Mouse (Mus musculus) gastrocnemius, postnatal 10 days (tissue): ENCODE results near the gene Ddb2. TPM values are rescaled to one million over a fixed set of nuclear protein-coding genes. Genes with fewer than 3 reads are reported as not detected.

Experiments
- DNase-seq: peaks from one replicate; pipeline ENCODE4 v3.0.0; 2021; ENCODE audit warnings: mixed read lengths
- long read RNA-seq, 2 experiments: library from polyadenylated mRNA; stranded (forward); transcript quantifications; one replicate each; pipeline ENCODE4 v2.0.0; 2021
- total RNA-seq, 2 experiments: library from RNA; stranded (reverse); gene quantifications; 2 replicates each; pipeline ENCODE4 v1.2.3; 2021

The Ddb2 gene
- 1 to 10 TPM; 4.2 to 7.6 TPM for total RNA-seq
- long read RNA-seq, experiment 1, partial matches to known transcripts = 0 of 9 reads
- long read RNA-seq, experiment 1, other reads (novel, unspliced or antisense) = 9 of 9 reads
- long read RNA-seq, experiment 2, partial matches to known transcripts = 1 of 4 reads
- long read RNA-seq, experiment 2, other reads (novel, unspliced or antisense) = 3 of 4 reads

DNA sequence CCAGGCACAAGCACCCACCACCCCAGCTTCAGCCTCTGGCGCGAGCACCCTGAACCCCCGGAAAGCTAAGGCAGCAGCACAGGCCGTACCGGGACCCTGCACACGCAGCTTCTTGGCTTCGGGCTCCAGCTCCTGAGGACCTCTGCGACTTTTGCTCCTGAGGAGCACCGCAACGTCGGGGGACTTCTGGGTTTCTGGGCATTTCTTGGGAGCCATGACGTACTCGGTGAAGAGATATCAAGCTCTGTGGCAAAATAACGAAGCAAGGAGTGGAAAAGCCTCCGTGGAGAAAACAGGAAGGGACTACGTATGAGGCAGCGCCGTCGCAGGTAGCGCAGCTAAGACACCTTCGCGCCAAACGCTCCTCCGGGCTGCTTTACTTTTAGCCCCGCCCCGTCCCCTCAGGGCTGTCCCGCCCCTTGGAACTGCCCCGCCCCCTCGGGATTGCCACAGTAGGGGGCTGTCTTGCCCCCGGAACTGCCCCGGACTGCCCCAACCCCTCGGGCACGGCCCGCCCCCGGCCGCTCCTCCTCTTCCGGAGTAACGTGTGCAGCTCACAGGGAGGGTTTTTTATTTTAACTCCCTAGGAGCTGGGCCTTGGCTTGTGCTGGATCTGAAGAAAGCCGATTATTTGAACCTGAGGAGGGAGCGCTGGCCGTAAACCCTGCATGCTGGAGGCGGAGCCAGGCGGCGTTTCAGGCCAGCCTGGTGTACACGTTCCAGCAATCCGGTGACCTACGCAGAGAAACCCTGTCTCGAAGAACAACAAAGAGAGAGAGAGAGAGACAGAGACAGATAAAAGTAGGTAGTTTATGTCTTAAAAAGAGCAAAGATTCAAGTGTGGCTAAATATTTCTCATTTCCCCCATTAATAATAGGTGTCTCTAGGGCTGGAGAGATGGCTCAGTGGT is at the start of gene Ddb2:
Gene Ddb2, minus strand, starts transcription at position 382 of the 910 bp plus-strand sequence.
- DNase-seq = peak; percentile 96

DNA sequence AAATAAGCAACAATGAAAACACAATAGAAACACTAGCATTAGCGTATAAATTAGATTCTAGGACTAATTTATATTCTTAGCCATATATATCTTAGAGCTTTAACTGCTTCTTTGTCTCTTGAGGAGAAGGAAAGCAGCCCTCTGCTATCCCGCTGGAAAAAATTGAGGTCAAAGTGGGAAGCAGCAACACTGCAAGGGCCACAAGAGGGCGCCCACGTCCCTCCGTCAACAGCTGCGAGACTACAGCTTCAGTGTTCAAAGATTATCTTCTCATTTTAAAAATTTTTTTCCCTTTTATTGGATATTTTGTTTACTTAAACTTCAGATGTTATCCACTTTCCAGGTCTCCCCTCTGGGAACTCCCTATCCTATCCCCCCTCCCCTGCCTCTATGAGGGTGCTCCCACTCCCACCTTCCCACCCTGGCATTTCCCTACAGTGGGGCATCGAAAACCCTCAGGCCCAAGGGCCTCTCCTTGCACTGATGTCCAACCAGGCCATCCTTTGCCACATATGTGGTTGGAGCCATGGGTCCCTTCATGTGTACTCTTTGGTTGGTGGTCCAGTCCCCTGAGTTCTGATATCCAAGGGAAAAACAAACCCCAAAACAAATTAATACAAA is 49.2 kb upstream of the Ddb2 start:
- peak; percentile 91 for DNase-seq

DNA sequence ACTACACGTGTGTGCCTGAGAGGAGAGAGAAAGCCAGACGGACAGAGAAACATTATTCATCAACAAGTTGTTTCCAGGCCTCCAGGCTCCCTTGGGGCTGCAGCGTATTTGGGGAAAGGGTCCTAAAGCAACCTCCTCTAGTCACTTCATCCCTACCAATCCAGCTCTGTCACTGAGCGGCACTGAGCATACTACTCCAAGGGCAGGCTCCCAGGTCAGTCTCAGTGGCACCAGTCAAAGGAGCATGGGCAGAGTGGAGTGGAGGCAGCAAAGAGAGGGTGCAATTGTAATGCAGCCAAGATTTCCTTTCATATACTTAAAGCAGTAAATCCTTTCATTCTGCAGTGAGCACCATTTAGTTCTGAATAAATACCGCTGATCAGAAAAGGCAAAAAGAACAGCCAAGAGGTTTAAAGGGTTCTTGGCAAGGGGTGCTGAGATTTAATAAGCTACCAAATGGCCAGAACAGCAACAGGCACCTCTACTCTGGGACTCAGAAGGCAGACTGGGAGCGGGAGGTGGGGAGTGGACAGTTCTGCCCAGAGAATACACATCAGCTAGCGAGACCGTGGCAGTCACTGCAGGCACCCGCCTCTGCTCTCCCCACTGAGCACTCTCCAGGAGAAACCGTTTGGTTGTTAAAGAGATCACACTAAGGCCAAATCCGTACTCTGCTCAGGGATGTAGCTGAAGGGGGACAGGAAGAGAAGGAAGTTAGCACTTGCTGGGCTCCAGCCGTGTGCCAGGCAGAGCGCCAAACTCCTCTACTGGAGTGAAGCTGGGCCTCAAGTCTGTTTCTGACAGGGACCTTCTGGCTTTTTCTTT is 47.8 kb upstream of the Ddb2 start:
- DNase-seq = peak; percentile 71

DNA sequence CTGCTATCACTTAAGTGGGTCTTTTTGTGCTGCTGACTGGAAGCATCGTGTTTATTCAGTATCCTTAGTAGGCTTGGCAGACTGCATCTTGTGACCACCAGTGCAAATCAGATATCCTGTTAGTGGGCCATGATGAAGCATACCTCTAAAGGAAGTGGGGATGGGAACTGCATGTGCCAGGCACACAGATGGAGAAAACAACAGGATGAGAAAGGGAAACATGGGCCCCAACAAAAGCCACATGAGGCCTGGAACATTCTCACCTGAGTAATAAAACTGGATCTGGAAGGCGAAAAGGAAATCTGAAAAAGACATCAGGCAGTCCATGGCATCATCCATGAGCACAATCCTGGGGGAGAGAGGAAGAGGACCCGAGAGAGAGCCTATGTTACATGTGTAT is 47.2 kb upstream of the Ddb2 start:
- DNase-seq = no peak

DNA sequence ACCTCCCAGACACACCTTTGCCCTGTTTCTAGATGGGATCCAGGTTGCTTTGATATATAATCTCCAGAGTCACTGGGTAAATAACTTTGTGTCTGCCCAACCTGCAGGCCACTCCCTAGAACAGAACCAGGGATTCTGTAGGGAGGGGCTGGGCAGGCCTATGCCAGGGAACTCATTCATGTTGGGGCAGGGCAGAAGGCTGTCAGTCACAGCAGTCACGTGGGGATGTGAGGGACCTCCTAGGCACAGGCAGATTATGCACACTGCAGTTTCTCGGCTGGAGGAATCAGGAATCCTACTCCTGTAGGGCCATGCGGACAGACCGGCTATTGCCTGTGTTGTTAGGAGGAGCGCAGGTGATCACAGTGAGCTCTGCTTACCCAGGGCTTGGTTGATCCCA is 44.6 kb upstream of the Ddb2 start:
- no peak for DNase-seq

DNA sequence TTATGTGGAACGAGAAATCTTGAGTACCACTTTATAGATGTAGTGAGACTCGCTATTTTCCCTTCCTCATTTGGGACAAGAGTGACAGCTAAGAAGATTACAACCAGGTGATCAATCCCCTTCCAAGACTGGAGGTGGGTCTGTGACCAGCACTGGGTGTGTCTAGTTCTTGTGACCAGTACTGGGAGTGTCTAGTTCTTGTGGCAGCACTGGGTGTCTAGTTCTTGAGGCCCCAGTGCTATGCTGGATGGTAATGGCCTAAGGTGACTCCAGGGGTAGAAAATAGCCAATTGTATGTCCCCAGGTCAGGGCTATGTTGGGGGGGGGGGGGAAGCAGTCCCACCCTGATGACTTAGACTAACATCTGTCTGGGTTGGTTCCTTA is 42.6 kb upstream of the Ddb2 start:
- no peak for DNase-seq

DNA sequence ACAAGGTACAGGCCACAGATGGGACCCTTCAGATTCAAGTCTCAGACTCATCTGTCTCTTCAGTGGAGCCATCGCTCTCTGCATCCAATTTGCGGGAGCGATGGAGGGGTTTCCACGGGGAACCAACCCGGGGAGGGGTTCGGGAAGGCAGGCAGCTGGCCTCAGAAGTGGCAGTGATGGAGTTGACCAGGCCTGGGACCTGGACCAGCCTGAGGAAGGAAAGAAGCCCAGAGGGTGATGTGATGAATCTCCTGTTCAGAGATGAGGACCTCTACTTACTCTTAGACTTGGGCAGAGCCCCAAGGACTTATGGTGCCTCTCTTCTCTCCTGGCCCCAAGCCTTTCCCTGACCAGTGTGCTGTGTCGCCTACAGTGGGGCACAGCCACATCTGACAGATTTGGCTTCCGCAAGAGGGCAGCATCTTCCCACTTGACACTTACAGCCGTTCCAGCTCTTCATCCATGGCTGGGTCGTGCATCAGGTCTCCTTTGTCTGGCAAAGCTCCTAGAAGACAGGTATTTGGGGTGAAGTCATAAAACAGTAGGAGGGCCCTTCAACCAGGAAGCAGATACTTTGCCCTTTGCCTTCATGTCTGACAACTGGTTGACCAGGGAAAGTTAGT is 42.1 kb upstream of the Ddb2 start:
- peak; percentile 62 for DNase-seq

DNA sequence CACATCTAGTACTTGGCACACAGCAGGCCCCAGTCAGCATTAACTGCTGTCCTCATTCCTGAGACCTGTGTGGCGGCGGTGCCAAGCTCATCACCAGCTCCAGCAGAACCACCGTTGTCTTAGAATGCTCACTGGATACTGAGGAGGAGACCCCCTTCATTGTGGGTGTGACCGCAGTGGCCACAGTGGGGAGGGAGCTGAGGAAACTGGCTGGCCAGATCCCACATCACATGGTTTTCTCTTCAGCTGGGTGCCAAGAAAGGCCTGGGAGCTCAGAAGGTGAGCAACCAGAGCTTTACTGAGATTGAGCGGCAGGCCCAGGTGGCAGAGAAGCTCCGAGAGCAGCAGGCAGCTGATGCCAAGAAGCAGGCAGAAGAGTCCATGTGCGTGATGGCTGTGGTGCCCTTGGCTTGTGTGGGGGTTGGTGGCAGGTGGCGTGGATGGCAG is 32.9 kb upstream of the Ddb2 start:
- DNase-seq = no peak

DNA sequence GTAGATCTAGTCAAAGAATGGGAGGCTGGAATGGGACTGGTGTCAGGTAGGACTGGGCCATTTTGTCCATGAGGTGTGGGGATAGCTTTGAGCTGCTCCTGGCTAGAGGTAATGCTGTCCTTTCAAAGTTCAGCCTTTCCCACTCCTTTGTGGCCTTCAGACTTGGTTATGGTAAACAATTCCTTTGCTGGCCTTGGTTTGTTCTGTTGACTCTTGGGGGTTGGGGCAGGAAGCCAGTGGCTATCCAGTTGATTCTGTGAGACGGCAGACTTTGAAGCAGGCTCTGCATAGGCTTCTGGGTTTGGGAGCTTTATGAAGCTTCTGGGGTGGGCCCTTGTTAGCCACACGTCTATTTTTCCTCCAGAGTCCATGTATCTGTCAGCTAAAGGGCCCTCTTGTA is 31.9 kb upstream of the Ddb2 start:
- no peak for DNase-seq

DNA sequence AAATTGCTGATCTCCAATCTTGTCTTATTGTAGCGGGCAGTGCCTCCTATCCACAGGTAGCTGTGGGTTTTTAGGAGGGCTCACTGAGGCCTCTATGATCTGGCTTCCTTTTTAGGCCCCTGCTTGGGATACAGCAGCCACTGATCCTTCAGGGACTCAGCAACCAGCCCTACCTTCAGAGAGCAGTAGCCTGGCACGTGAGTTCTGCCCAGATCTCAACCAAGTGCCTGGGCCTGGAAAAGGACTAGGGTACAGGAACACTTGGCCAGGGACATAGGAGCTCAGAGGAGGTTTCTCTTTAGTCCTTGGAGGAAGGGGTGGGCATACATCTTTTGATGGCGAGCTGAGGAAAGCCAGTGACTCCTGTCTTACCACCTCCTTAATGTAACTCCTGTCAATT is 31.3 kb upstream of the Ddb2 start:
- no peak for DNase-seq

DNA sequence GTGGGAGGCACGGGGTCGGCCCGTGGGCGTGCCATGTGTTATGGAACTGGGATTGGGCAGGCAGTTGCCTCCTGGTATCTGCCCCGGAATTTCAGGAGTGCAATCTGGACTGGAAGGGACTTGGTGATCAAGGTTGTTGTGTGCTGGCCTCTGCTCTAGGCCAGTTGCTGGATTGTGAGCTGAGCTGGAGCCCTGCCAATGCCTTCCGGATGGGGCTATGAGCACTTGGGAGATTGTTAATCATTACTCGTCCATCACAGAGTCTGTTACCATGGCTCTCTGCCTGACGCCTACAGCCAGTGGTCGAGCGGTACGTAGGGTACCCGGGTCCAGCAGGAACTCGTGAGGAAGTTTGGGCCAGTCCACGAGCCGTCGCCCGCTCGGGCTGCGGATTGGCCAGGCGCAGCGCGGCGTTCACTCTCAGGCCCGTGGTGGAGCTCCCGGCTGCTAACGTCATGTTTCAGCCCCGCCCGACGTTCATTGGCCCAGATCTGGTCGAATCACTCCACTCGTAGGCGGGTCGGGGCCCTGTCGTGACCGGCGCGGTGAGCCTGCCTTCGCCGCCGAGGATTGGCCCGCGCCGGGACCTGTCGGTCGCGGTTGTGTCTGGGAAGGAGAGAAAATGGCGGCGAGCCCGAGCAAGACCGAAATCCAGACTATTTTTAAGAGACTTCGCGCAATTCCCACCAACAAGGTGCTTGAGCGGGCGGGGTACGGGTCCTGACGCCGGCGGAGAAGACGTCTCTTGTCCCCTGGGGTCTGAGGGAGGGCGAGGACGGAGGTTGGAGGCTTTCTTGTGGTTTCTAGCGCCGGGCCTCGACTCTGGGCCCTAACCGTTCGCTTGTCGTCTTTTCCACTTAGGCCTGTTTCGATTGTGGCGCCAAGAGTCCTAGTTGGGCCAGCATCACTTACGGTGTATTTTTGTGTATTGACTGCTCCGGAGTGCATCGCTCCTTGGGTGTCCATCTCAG is 28.2 kb upstream of the Ddb2 start, which contains the start of gene Arfgap2:
Gene Arfgap2, plus strand, starts transcription at position 264 of the 971 bp plus-strand sequence.
- peak; percentile 94 for DNase-seq

DNA sequence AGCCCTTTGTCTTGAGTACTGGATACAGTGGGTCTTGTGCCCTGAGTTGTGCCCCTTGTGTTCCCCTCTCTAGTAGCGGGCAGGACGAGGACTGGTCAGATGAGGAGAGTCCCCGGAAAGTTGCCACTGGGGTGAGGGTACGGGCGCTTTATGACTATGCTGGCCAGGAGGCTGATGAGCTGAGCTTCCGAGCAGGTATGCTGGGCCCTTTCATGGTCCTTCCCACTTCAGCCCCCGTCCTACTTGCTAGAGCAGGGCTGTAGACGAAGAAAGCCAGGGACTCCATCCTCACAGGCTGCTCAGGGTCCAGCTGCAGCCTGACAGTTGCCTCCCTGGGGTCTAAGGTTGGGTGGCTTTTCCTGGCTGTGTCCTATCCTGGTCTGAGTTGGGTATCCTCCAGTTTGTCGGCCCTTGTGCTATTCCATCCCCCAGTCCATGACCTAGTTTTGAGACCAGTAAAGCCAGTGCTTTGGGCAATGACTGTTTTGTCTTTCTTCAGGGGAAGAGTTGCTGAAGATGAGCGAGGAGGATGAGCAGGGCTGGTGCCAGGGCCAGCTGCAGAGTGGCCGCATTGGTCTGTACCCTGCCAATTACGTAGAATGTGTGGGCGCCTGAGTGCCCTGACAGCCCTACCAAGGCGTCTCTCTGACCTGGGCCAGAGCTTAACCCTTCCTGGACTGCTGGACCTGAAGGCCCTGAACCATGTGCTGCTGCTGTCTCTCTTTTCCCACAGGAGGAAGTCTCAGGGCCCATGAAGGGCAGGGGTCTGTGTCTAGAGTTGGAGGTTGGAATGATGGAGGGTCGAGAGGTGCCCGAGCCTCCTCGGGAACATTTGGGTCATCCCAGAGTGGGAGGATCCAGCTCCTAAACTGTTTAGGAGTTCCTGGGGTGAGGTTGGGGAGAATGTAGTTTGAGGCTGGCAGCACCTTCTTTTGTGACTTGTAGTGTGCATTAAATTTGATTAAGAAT is 27.2 kb upstream of the Ddb2 start:
- no peak for DNase-seq

DNA sequence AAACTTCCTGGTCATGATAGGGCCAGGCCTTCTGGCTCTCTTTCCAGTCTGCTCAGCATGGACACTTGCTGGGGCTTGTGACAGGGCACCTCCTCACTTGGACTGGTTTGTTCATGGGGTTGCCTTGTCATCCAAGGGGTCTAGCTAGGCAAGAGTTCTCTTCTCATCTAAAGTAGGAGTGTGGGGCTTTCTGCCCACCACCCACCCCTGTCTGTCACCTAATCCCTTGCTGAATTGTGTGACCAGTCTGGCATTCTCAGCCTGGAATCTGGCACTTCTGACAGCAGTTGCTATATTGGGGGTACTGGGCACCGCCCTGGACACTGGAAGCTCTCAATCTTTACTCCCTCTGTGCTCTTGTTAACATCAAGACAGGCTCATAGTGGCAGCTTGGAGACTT is 22.7 kb upstream of the Ddb2 start:
- no peak for DNase-seq

DNA sequence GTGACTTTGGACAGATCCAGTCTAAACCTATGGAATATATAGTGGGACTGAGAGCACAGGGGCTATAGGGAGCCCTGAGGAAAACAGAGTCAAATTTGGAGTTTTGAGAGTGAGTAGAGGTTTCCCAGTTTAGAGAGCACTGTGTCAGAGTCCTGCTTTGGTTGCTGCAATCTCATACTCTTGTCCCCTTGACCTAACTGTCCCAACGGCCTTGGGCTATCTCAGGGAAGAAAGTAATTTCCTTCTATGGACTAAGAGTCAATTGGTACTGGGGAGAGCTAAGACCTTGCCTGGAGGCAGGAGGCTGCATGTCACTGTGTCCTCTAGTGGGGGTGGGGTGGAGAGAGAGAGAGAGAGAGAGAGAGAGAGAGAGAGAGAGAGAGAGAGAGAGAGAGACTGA is 22.0 kb upstream of the Ddb2 start:
- no peak for DNase-seq

DNA sequence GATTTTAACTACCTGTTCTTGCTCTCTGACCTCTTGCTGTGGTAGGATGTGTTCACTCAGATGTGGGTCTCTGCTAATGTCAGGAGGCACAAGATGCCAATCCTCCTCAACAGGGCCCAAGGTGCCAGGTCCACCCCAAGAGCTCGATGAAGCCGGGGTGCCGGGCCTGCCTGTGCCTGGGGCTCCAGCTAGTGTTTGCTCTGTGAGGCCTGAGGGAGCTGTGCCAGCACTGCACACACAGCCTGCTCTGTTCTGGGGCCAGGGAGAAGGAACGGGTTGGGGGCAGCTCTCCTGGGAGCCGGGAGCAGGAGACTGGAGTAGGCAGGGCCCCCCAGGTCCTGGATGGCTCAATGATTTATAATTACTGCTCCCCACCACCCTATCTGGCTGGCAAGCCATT is 21.3 kb upstream of the Ddb2 start:
- DNase-seq = no peak

DNA sequence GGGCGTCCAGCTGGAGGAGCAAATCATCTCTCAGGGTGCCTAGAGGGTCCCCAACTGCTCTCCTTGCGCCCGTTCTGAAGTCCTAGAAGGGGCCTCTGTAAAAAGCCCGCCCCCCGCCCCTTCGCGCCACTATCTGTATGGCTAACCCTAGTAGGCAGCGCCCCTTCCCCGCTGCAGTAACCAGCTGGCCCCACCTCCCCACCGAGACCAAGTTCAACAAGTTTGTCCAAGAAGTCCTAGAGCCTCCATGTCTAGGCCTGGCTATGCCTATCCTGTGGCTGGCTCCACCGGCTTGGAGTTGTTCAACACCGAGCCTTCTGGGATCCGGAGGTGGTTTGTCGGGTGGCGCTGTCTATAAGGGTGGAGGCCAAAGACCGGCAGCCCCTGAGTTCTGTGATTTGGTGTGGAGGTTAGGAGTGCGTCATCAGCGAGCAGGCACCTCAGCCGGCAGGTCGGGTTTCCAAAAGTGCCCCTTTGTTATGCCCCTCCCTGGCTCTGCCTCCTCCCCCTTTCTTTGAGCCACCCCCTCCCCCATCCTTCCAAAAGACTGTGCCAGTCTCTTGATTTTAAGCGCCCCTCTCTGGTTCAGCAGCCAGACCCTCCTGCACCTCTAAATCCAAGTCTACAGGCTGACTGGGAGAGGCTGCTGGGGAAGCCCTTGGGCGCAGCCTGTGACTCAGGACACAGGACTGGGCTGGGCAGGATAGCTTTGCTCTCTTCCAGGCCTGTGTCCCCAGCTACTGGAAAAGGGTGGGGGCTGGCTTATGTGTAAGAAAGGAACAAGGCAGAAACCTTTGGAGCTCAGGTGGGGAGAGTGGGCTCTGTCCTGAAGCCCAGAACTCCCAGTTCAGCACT is 20.6 kb upstream of the Ddb2 start:
- peak; percentile 36 for DNase-seq

DNA sequence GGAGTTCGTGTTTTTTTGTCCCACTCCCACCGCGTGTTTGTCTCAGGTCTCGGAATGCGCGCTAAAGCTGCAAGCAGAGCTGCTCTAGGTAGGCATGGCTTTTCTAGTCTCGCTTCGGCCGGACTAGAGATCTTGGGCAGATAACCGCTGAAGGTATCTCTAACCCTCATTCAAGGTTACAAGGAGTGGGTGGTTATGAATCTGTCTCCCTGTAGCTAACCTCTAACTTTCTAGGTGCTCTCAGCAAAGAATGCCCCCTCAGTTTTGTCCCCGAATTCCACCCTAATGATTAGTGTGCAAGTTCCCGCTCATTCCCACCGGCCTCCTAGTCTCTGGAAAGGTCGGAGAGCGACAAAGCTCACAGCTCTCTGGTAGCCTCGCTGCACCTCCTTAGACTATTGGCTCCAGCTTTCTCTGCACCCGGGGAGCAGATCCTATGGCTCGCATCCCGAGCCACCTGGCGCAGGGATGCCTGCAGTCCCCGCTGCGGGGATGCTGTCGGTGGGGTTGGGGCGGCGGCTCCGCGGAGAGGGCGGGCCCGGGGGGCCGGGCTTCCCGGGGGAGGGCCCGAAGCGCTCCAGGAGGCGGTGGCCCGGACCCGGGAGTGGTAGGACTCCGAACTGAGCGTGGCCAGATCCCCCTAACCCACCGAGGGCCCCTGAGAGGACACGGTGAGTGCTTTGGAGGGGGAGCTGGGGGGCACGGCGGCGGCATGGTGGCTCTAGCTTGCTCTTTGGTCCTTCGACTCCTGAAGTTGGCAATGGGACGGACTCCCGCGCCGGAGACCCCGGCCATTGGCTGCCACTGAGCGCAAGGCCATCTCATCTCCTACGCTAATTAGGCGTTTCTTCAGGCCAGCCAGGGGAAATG is 19.7 kb upstream of the Ddb2 start:
- peak; percentile 69 for DNase-seq
